Mouse (Mus musculus): ENCODE results near the gene Nr3c2.

The Nr3c2 gene

GRCm38 (mm10) chr8:76899411-76900154 lies at the start of gene Nr3c2:
Gene Nr3c2, plus strand, starts transcription at chr8:76899442.
- peak; percentile 46 for DNase-seq

DNA sequence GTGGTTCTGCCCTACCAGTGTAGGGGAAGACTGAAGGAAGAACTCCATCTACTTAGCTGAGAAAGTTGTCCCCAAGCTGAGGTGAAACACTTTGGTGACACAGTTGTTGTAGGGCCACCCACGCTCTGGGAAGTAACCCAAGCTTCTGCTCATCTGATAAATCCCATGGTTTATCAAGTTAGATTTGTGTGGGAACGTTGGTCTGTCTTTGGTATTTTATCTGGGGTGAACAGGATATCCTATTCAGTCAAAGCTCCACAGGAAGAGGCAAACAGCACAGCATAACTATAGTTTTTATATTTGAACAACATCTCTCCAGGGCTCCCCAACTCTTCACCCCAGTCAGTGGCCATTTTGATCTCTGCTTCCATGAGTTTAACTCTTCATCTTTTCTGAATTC lies 40.7 kb upstream of the Nr3c2 start:
- no peak for DNase-seq

DNA sequence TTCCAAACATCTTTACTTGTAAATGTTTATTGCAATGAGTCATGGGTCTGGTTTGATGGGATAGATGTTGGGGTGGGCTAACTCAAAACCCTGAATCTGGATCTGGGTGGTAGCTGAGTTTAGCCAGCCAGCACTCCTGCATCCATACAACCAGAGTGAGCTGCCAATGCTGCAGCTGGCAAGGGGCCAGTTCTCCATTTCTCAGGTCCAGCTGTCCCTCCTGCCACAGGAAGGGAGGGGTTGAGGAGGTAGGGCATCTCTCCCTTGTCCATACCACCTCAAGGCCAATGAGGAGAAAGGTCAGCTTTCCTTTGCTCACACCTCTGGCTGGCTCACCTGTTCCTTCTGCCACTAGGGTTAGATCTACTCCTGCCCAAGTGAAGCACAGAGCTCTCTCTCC lies 39.5 kb upstream of the Nr3c2 start:
- DNase-seq = no peak

GRCm38 (mm10) chr8:76863066-76863465 lies 36.2 kb upstream of the Nr3c2 start:
- DNase-seq = no peak

GRCm38 (mm10) chr8:76876809-76877208 lies 22.4 kb upstream of the Nr3c2 start:
- no peak for DNase-seq

GRCm38 (mm10) chr8:76897050-76897449 lies 2.2 kb upstream of the Nr3c2 start:
- peak; percentile 15 for DNase-seq

- DNase-seq = peak; percentile 84
Observed at GRCm38 (mm10) chr8:76898721-76899410, 376 bp upstream of the Nr3c2 start.

DNA sequence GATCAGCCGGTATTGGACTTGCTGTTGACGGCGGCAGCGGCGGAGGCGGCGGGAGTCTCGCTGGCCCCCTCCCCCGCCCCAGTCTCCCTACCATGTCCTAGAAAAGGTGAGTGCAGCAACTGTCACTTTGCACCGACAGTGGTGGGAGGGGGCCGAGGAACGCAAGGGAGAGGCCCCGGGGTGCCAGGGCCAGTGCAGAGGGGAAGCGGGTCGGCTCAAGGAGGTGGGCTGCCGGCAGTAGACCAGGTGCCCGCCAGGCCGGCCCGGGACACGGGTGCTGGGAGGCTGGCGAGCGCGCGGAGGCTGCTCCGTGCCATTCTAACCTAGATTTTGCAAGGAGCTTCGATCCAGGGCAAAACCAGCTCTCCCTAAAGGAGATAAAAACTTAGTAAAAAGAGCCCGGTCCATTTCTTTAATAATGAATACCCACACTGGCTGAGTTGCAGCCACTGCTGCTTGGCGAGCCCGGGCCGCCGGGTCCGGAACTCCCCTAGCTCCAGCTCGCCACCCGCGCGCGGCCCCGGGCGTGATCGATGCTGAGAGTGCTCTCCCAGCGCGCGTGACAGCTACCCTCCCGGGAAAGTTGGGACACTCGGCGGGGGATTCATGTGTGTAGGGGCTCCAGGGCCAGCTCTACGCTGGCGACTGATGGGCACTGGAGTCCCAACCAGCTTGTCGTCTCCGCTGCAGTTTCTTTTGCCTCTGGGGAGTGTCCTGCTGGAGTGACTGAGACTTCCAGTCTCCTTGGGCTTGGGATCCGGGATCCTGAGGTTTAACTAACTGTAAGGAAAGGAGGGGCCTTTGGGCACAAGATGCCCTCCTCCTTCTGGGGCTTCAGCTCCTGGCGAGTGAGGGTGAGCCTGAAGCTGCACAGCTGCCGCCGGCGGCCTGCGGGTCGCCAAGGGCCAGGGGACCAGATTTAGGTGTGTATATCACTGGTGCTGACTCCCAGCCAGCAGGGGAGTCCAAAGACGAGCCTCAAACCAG lies 1.2 kb downstream of the Nr3c2 start:
- peak; percentile 56 for DNase-seq

- DNase-seq = peak; percentile 99
Observed at GRCm38 (mm10) chr8:76901430-76902204, 2.4 kb downstream of the Nr3c2 start.

GRCm38 (mm10) chr8:76902205-76903078 lies 3.2 kb downstream of the Nr3c2 start:
- no peak for DNase-seq

DNA sequence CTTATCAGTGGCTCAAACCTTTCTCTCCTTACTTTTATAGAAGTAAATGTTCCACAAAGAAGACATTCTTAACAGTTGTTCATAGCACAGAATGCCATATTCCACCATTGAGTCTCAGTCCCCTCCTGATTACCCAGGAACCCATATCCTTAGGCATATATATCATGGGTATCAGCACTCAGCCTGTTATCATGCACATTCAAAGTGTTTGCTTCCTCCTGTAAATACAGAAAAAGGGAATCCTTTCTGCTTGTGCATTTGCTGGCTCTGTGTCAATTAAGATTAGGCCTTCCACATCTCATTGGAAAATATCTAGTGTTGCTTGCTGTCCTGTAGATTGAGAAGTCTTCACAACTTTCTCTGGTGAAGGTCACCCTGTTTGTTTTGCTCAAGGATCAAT lies 12.0 kb downstream of the Nr3c2 start:
- no peak for DNase-seq

DNA sequence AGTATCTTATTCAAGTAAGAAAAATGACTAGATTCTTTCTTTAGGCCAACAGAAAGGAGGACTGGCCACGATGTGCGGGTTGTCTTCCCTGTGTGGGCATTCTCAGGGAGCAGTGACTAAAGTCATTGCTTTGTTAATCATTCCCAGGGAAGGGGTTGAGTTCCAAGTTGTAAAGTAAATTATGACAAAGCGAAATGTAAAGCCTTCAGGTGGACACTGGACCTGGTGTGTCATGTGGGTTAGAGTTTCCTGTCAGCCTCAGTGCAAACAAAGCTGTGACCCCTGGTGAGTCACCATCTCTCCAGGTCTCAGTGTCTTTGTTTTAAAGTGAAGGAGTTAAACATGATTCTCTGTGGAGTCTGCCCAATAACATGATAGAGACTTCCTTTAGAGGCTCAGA lies 13.4 kb downstream of the Nr3c2 start:
- DNase-seq = no peak

DNA sequence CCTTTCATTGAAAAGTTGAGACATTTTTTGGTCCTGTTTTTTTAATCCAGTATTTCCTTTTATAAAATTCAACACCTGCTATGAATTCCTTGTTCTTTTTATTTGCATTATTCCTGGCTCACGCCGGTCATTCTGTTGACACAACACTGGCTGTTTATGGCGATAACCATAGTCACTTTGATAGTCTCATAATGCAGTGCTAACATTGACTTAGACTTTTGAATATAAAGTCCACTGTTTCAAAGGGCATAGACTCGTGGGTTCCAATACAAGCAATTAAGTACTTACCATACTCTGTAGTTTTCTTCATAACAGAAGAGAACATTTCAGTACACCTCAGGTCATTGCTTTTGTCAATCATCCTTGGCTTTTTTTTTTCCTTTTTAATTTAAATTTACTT lies 14.0 kb downstream of the Nr3c2 start:
- no peak for DNase-seq

DNA sequence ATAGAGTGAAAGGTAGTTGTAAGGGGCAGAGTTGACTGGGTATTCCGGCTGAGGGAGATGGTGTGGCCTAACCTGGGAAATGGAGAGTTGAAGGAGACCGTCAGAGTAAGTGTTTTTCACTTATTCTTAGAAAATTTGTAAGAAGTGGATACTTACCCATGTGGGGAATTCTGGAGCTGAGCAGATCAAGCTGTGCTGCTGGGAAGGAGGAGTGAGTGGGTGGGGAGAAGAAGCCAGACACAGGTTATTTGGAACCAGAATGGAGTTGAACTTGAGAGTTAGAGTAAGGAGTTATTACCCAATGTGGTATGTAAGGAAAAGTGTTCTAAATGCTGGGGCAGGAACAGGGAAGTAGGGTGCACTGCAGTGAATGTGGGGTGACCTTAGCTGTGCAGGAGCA lies 16.0 kb downstream of the Nr3c2 start:
- no peak for DNase-seq

DNA sequence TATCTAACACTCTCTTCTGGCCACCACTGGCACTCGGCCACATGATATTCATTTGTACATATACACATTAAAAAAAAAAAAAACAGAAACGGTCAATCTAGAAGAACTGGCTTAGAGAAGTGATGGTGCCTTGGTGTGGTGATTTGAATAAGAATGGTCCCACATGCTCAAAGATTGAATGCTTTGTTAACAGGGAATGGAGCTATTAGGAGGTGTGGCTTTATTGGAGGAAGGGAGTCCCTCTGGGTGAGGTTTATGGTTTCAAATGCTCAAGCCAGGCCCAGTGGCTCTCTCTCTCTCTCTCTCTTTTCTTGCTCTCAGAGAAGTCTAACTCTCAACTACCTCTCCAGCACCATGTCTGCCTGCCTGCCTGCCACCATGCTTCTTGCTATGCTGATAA lies 20.3 kb downstream of the Nr3c2 start:
- DNase-seq = no peak

DNA sequence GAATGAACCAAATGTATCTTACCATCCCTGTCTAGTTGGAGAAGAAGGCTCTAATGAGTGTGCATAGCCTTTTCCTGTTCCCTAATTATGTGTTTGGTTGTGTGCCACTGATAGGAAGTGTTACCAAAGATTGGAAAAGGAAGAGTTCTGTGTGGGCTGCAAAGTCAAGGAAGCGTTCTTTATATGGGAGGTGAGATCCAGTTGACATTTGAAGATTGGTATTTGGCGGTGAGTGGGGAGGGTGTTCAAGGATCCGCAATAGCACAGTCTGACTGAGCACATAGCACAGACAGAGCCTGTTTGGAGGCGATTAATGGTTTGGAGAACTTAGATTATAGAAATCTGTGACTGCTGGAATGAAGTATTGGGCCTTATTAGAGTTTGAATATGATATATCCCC lies 24.9 kb downstream of the Nr3c2 start:
- no peak for DNase-seq

DNA sequence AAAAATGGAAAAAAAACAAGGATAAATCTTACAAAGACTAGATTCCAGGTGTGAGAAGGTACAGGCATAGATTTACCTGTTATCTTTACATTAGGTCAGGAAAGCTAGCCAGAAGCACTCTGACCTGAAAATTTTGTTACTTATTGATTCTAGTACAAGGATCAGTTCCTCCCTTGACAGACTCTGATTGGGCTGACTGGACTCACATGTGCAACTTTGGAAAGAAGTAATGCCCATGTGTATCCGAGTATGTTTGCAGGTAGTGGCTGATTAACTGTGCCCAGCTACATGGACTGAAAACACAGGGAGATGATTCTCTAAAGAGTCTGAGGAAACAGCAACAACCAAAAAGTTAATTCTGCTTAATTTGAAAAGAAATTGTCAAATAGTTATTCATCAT lies 29.1 kb downstream of the Nr3c2 start:
- no peak for DNase-seq

GRCm38 (mm10) chr8:76928808-76929207 lies 29.6 kb downstream of the Nr3c2 start:
- no peak for DNase-seq

DNA sequence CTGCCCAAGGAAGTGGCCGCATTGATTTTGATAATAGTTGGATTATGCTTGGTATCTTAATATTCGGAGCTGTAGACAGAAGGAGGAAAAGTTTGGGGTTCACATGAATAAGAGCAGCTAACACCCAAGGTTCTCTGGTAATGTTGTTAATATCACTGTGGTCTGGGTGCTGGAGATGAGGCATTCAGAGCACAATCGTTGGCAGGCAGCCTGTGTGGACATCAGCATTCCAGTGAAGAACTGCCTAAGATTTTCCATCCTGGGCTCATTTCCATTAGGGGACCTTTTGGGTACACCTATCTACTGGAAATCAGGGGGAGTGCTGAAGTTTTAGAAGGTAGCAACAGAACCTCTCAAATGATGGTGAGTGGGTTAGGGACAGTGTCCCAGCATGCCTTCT lies 65.8 kb downstream of the Nr3c2 start:
- no peak for DNase-seq

GRCm38 (mm10) chr8:76971187-76971586 lies 71.9 kb downstream of the Nr3c2 start:
- DNase-seq = no peak

DNA sequence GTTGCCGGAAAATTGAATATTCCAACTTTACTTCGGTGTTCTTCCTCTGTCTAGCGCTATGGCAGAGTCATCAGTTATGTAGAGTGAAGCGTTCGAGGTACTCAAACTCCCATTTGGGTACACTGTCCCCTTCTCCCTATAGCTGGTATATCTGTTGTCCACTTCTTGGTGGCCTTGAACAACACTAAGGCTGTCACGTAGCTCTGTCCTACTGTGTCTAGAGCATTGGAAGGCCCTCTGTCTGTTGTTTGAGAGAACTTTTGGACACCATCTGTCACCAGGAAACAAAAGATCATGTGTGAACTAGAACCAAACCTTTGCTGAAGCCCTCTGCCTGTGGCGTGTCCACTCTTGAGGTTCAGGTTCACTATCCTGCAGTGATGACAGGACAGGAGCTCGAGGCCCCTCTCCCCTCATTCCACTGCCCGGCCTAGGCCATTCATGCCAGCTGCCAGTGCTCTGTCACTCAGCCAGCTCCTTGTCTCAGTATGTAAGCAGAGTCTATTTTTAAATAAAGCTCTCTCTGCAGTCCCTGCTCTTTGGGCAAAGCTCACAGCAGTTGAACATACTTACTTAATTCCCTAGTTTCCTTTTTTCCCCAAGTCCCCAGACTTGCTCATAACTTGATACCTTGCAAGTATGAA lies 72.6 kb downstream of the Nr3c2 start:
- peak; percentile 12 for DNase-seq
